Mouse (Mus musculus): Measurements from ENCODE around the gene Mical2.

DNA sequence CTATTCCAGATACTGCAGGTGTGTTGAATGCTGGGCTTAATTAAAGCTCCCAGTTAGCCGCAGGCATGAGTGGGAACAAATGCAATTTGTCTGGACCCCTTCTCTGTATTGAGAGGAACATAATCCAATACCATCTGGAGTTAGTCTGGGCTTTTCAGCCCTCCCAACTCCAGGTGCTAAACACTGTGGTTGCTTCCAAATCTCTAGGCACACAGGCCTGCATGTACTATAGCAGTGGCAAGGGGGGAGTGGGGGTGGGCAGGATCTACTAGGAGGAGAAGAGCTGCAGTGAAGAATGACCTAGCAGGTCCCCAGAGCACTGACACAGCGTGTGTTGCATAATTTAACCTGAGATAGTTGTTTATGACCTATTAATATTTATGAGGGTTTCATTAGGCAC, 49.0 kb downstream of the Mical2 start:
- no peak for TF ChIP-seq CTCF (conservative IDR thresholded peaks at IDR 0.05; ENCODE audit: low read length)
- TF ChIP-seq POU5F1 (IDR thresholded peaks at IDR 0.05; ENCODE audit: borderline replicate concordance, low read length) = no peak

All from E14TG2a.4 (cell line).